Mouse (Mus musculus) forebrain, embryonic 13.5 days (tissue): ENCODE measurements at regions not wholly inside any gene's neighbourhood (a gene's known extent, or its start where the extent isn't known, plus 50 kb on each side); places are given as distances from the start of the nearest gene placed in this dataset.

Source experiments
- ATAC-seq: fragments of 200-750 bp; cut with Nextera tagmentation; 2 replicates; pipeline ENCODE4 v1.8.0; 2017
- H3K27ac ChIP-seq: fragments of 300-500 bp; sonication (generic); 2 replicates; pipeline ENCODE4 v1.5.1; 2015; ENCODE audit warnings: inconsistent platforms, mild to moderate bottlenecking, moderate library complexity
- H3K27me3 ChIP-seq: fragments of 300-500 bp; sonication (generic); 2 replicates; pipeline ENCODE4 v1.6.1; 2015; ENCODE audit warnings: mild to moderate bottlenecking, inconsistent platforms
- H3K36me3 ChIP-seq: fragments of 300-500 bp; sonication (generic); 2 replicates; pipeline ENCODE4 v1.6.1; 2015; ENCODE audit warnings: mild to moderate bottlenecking, inconsistent platforms; ENCODE audit not compliant: poor library complexity, severe bottlenecking
- H3K4me1 ChIP-seq: fragments of 300-500 bp; sonication (generic); 2 replicates; pipeline ENCODE4 v1.6.1; 2015; ENCODE audit warnings: inconsistent platforms
- H3K4me2 ChIP-seq: fragments of 300-500 bp; sonication (generic); 2 replicates; pipeline ENCODE4 v1.6.1; 2015; ENCODE audit warnings: inconsistent platforms, mild to moderate bottlenecking, moderate library complexity
- H3K4me3 ChIP-seq: fragments of 300-500 bp; sonication (generic); 2 replicates; pipeline ENCODE4 v1.5.1; 2015; ENCODE audit warnings: mild to moderate bottlenecking, inconsistent platforms
- H3K9ac ChIP-seq: fragments of 300-500 bp; sonication (generic); 2 replicates; pipeline ENCODE4 v1.6.1; 2015; ENCODE audit warnings: mild to moderate bottlenecking, inconsistent platforms
- H3K9me3 ChIP-seq: fragments of 300-500 bp; sonication (generic); replicated peaks from 2 replicates; pipeline ENCODE4 v1.6.1; 2016; ENCODE audit warnings: inconsistent platforms
- WGBS: fragments of 180-500 bp; shearing (Covaris S2); methylation state at CpG from one replicate; pipeline ENCODE4 v1.1.7; 2015; 5-methylcytosine and 5-hydroxymethylcytosine counted together

- Histone ChIP-seq H3K4me3 (no peak overlapping the region), H3K27me3 (no peaks in the 10 kb centered on the region), H3K9ac (no peak overlapping the region), H3K4me2 (no peak overlapping the region), H3K36me3 (no peaks in the 10 kb centered on the region), H3K9me3 (no peaks in the 10 kb centered on the region; the same call in 1 of the 2 replicates), H3K4me1 (no peaks in the 10 kb centered on the region), H3K27ac (no peak overlapping the region)
- peak; percentile 66 for ATAC-seq
- WGBS = 25% methylated on average over 2 of the region's 2 CpGs
Measured at GRCm38 (mm10) chr13:15283065-15283464, 180.0 kb upstream of the Gli3 start.

GRCm38 (mm10) chr13:15298457-15298856 lies 164.6 kb upstream of the Gli3 start:
- no peak overlapping the region for H3K4me3 ChIP-seq
- ATAC-seq = no peak
- H3K9ac ChIP-seq = no peak overlapping the region
- no peaks in the 10 kb centered on the region for H3K4me1 ChIP-seq
- WGBS = 89% methylated on average over 2 of the region's 2 CpGs
- no peaks in the 10 kb centered on the region for H3K36me3 ChIP-seq
- no peak overlapping the region for H3K27ac ChIP-seq
- no peak overlapping the region for H3K4me2 ChIP-seq
- no peaks in the 10 kb centered on the region for H3K27me3 ChIP-seq
- H3K9me3 ChIP-seq = no peaks in the 10 kb centered on the region

- no peaks in the 10 kb centered on the region for H3K9me3 ChIP-seq
- no peak overlapping the region for H3K4me3 ChIP-seq
- no peak overlapping the region for H3K27ac ChIP-seq
- H3K27me3 ChIP-seq = no peaks in the 10 kb centered on the region
- ATAC-seq = no peak
- no peak overlapping the region for H3K9ac ChIP-seq
- no peaks in the 10 kb centered on the region for H3K36me3 ChIP-seq
- no peak overlapping the region for H3K4me2 ChIP-seq
- 70% methylated on average over 4 of the region's 4 CpGs for WGBS
- H3K4me1 ChIP-seq = no peaks in the 10 kb centered on the region
Measured at GRCm38 (mm10) chr13:15325413-15325812, 137.6 kb upstream of the Gli3 start.

GRCm38 (mm10) chr13:15326146-15326545 lies 136.9 kb upstream of the Gli3 start:
- H3K27ac ChIP-seq = no peak overlapping the region
- no peak overlapping the region for H3K4me2 ChIP-seq
- ATAC-seq = no peak
- H3K36me3 ChIP-seq = no peaks in the 10 kb centered on the region
- H3K4me1 ChIP-seq = no peaks in the 10 kb centered on the region
- no peaks in the 10 kb centered on the region for H3K9me3 ChIP-seq
- H3K9ac ChIP-seq = no peak overlapping the region
- WGBS = 86% methylated on average over 3 of the region's 3 CpGs
- H3K4me3 ChIP-seq = no peak overlapping the region
- no peaks in the 10 kb centered on the region for H3K27me3 ChIP-seq

- H3K27me3 ChIP-seq = no peaks in the 10 kb centered on the region
- no peaks in the 10 kb centered on the region for H3K4me1 ChIP-seq
- no peak for ATAC-seq
- 90% methylated on average over 3 of the region's 3 CpGs for WGBS
- H3K4me3 ChIP-seq = no peak overlapping the region
- H3K9me3 ChIP-seq = no peaks in the 10 kb centered on the region
- no peak overlapping the region for H3K4me2 ChIP-seq
- H3K27ac ChIP-seq = no peak overlapping the region
- H3K9ac ChIP-seq = no peak overlapping the region
- H3K36me3 ChIP-seq = no peaks in the 10 kb centered on the region
Measured at GRCm38 (mm10) chr13:15329561-15329960, 133.5 kb upstream of the Gli3 start.

- Histone ChIP-seq H3K36me3 (no peaks in the 10 kb centered on the region), H3K27me3 (no peaks in the 10 kb centered on the region), H3K9me3 (no peaks in the 10 kb centered on the region), H3K9ac (no peak overlapping the region), H3K4me2 (no peak overlapping the region), H3K4me1 (peaks cover 9% of the 10 kb centered on the region; the same call in 1 of the 2 replicates), H3K4me3 (no peak overlapping the region), H3K27ac (no peak overlapping the region)
- WGBS = 39% methylated on average over 3 of the region's 3 CpGs
- no peak; the same call in 1 of the 2 replicates for ATAC-seq
Measured at GRCm38 (mm10) chr13:15343474-15343873, 119.6 kb upstream of the Gli3 start.

GRCm38 (mm10) chr13:15346866-15347265 lies 116.2 kb upstream of the Gli3 start:
- ATAC-seq = no peak

GRCm38 (mm10) chr13:15366437-15366836 lies 96.6 kb upstream of the Gli3 start:
- no peak for ATAC-seq
- Histone ChIP-seq H3K4me1 (no peaks in the 10 kb centered on the region), H3K4me2 (no peak overlapping the region), H3K9ac (no peak overlapping the region), H3K4me3 (no peak overlapping the region), H3K27me3 (no peaks in the 10 kb centered on the region), H3K9me3 (no peaks in the 10 kb centered on the region), H3K36me3 (no peaks in the 10 kb centered on the region), H3K27ac (no peak overlapping the region)
- WGBS = 96% methylated on average over 2 of the region's 2 CpGs

More at GRCm38 (mm10) chr13:15346866-15347265, 116.2 kb upstream of the Gli3 start:
- Histone ChIP-seq H3K4me2 (no peak overlapping the region), H3K4me1 (peaks cover 9% of the 10 kb centered on the region; the same call in 1 of the 2 replicates), H3K27me3 (no peaks in the 10 kb centered on the region), H3K9me3 (no peaks in the 10 kb centered on the region), H3K9ac (no peak overlapping the region), H3K27ac (no peak overlapping the region), H3K36me3 (no peaks in the 10 kb centered on the region), H3K4me3 (no peak overlapping the region)
- WGBS = 14% methylated on average over 2 of the region's 2 CpGs

- Histone ChIP-seq H3K4me3 (no peak overlapping the region), H3K9me3 (no peaks in the 10 kb centered on the region), H3K9ac (no peak overlapping the region), H3K27me3 (no peaks in the 10 kb centered on the region), H3K27ac (no peak overlapping the region), H3K4me2 (no peak overlapping the region), H3K36me3 (no peaks in the 10 kb centered on the region), H3K4me1 (no peaks in the 10 kb centered on the region)
- ATAC-seq = no peak
- WGBS = 87% methylated on average over 8 of the region's 8 CpGs
Measured at GRCm38 (mm10) chr13:15380081-15380480, 83.0 kb upstream of the Gli3 start.

GRCm38 (mm10) chr13:15395249-15395648 lies 67.8 kb upstream of the Gli3 start:
- WGBS = 7% methylated on average over 4 of the region's 4 CpGs
- Histone ChIP-seq H3K4me2 (peak overlapping the region; percentile 22), H3K4me3 (no peak overlapping the region), H3K27me3 (no peaks in the 10 kb centered on the region), H3K9me3 (no peaks in the 10 kb centered on the region), H3K4me1 (peaks cover 11% of the 10 kb centered on the region), H3K27ac (no peak overlapping the region), H3K9ac (no peak overlapping the region), H3K36me3 (no peaks in the 10 kb centered on the region)
- peak; percentile 75 for ATAC-seq

- ATAC-seq = peak; percentile 68
- 13% methylated on average over 7 of the region's 7 CpGs for WGBS
- Histone ChIP-seq H3K9me3 (no peaks in the 10 kb centered on the region), H3K4me1 (peaks cover 11% of the 10 kb centered on the region), H3K36me3 (no peaks in the 10 kb centered on the region), H3K27me3 (no peaks in the 10 kb centered on the region), H3K27ac (no peak overlapping the region), H3K9ac (no peak overlapping the region), H3K4me3 (no peak overlapping the region), H3K4me2 (peak overlapping the region; percentile 22; the same call in 1 of the 2 replicates)
Measured at GRCm38 (mm10) chr13:15395694-15396093, 67.3 kb upstream of the Gli3 start.

GRCm38 (mm10) chr13:15398677-15399076 lies 64.4 kb upstream of the Gli3 start:
- Histone ChIP-seq H3K9ac (no peak overlapping the region), H3K27me3 (no peaks in the 10 kb centered on the region), H3K9me3 (no peaks in the 10 kb centered on the region), H3K4me1 (peaks cover 11% of the 10 kb centered on the region), H3K4me2 (no peak overlapping the region), H3K36me3 (no peaks in the 10 kb centered on the region), H3K27ac (no peak overlapping the region), H3K4me3 (no peak overlapping the region)
- WGBS = 74% methylated on average over 2 of the region's 2 CpGs
- ATAC-seq = no peak
